Mouse (Mus musculus) midbrain, embryonic 11.5 days (tissue): ENCODE data around the gene Plcg1. TPM values are rescaled to one million over a fixed set of nuclear protein-coding genes. Genes with fewer than 3 reads are reported as not detected.

Source experiments
- ATAC-seq: fragments of 200-750 bp; cut with Nextera tagmentation; 2 replicates; pipeline ENCODE4 v1.8.0; 2017; ENCODE audit warnings: moderate TSS enrichment, moderate library complexity; ENCODE audit not compliant: low FRiP score
- DNase-seq: peaks from one replicate; pipeline ENCODE4 v3.0.0; 2015; ENCODE audit warnings: low spot score; ENCODE audit errors: missing footprints
- H3K27ac ChIP-seq: fragments of 300-500 bp; sonication (generic); 2 replicates; pipeline ENCODE4 v1.5.1; 2014; ENCODE audit warnings: low read depth, low read length
- H3K27me3 ChIP-seq: fragments of 300-500 bp; sonication (generic); 2 replicates; pipeline ENCODE4 v1.6.1; 2014; ENCODE audit warnings: mild to moderate bottlenecking, low read length, moderate library complexity, mixed read lengths; ENCODE audit not compliant: control insufficient read depth, insufficient read depth
- H3K36me3 ChIP-seq: fragments of 300-500 bp; sonication (generic); 2 replicates; pipeline ENCODE4 v1.6.1; 2014; ENCODE audit warnings: mild to moderate bottlenecking, low read length, moderate library complexity, mixed read lengths; ENCODE audit not compliant: control insufficient read depth, insufficient read depth
- H3K4me1 ChIP-seq: fragments of 300-500 bp; sonication (generic); 2 replicates; pipeline ENCODE4 v1.6.1; 2014; ENCODE audit warnings: low read length; ENCODE audit not compliant: control insufficient read depth, insufficient read depth
- H3K4me2 ChIP-seq: fragments of 300-500 bp; sonication (generic); 2 replicates; pipeline ENCODE4 v1.6.1; 2014; ENCODE audit warnings: mild to moderate bottlenecking, moderate library complexity
- H3K4me3 ChIP-seq: fragments of 300-500 bp; sonication (generic); 2 replicates; pipeline ENCODE4 v1.5.1; 2014; ENCODE audit warnings: low read depth, low read length
- H3K9ac ChIP-seq: fragments of 300-500 bp; sonication (generic); 2 replicates; pipeline ENCODE4 v1.6.1; 2014; ENCODE audit warnings: low read length
- H3K9me3 ChIP-seq: fragments of 300-500 bp; sonication (generic); 2 replicates; pipeline ENCODE4 v1.6.1; 2016; ENCODE audit warnings: low read length; ENCODE audit not compliant: control insufficient read depth
- WGBS: fragments of 180-500 bp; shearing (Covaris S2); extraction: QIAGEN DNeasy Blood & Tissue Kit; methylation state at CpG from one replicate; pipeline ENCODE4 v1.1.7; 2014; 5-methylcytosine and 5-hydroxymethylcytosine counted together
- polyA plus RNA-seq: library from polyadenylated mRNA; unstranded; fragments of >200 nt; fragmentation: Nextera tagmentation; extraction: Ambion mirVana; gene quantifications from 2 replicates; pipeline ENCODE4 v1.2.1, GENCODE M21; 2014

Gene Plcg1
- polyA plus RNA-seq = 64.0 and 65.3 TPM in 2 replicates

DNA sequence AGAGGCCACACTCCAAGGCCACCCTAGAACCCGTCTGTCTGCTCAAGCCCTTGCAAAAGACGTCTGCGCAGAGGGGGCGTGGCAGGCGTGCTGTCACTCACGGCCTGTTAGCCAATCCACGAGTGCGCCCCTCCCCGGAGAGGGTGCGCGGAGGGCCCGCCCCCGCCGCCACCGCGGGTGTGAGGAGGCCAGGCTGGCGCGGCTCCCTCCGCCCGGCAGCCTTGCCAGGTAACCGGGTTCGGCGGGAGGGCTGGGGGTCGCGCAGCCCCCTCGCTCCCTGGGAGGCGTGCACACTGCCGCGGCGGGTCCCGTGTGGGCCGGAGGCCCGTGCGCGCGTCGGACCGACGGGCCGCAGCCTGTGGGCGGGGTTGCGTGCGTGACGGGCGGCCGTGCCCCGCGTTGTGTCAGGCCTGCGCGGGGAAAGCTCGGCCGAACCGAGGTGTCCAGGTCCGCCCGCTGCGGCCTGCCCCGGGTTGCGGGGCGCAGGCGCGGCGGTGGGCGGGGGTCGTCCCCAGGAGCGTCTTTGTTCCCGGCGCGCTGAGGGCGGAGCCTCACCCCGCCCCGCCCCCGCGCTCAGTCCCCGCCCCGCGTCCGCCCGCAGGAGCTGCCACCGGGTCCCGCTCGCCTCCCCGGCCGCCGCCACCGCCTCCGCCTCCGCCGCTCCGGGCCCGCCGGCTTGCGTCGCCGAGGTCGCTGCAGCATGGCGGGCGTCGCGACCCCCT, at the start of gene Plcg1:
TSS of gene Plcg1 (plus strand) at position 184 of the 722 bp plus-strand sequence.
- H3K4me1 ChIP-seq = peaks cover 22% of the 10 kb centered on the region
- peak within 1 kb of the TSS; percentile 89 for H3K4me3 ChIP-seq
- no peaks in the 10 kb centered on the region for H3K36me3 ChIP-seq
- H3K27me3 ChIP-seq = peaks cover 2% of the 10 kb centered on the region; the same call in 1 of the 2 replicates
- H3K9ac ChIP-seq = peak within 1 kb of the TSS; percentile 99
- H3K4me2 ChIP-seq = peak within 1 kb of the TSS; percentile 91
- H3K27ac ChIP-seq = peak within 1 kb of the TSS; percentile 96
- WGBS = under 1% methylated on average over 86 of the region's 99 CpGs
- H3K9me3 ChIP-seq = no peaks in the 10 kb centered on the region
- peak; percentile 95 for ATAC-seq
- DNase-seq = peak; percentile 99

DNA sequence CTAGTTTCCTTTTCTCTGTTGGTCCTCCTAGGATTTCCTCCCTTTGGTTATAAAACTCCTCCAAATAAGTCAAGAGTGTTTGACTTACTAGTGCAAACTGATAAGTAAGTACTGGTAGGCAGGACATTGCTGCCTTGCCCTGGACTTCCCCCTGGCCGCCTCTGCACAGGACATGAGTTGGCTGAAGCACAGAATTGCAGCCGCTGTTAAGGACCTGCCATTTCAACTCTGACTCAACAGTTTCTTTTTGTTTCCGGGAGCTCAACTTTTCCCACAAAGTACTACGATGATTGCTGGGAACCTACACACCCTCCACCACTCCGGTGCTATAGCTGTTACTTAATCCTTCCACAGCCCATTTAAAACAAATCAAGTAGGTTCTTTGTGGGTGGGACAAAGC, 30.8 kb upstream of the Plcg1 start:
- Histone ChIP-seq H3K4me2 (no peak overlapping the region), H3K9me3 (no peaks in the 10 kb centered on the region), H3K36me3 (peaks cover 21% of the 10 kb centered on the region), H3K4me1 (no peaks in the 10 kb centered on the region), H3K27me3 (no peaks in the 10 kb centered on the region), H3K27ac (no peak overlapping the region), H3K9ac (no peak overlapping the region), H3K4me3 (no peak overlapping the region)
- 79% methylated on average over 5 of the region's 5 CpGs for WGBS
- no peak for ATAC-seq
- DNase-seq = no peak

GRCm38 (mm10) chr2:160701603-160702002, 29.5 kb upstream of the Plcg1 start:
- Histone ChIP-seq H3K36me3 (peaks cover 24% of the 10 kb centered on the region), H3K9me3 (no peaks in the 10 kb centered on the region), H3K4me2 (no peak overlapping the region), H3K4me3 (no peak overlapping the region), H3K27me3 (no peaks in the 10 kb centered on the region), H3K4me1 (no peaks in the 10 kb centered on the region), H3K27ac (no peak overlapping the region), H3K9ac (no peak overlapping the region)
- DNase-seq (no peak), ATAC-seq (no peak)
- 89% methylated on average over 3 of the region's 3 CpGs for WGBS

- no peak for DNase-seq
- Histone ChIP-seq H3K4me1 (no peaks in the 10 kb centered on the region), H3K4me2 (no peak overlapping the region), H3K4me3 (no peak overlapping the region), H3K9me3 (no peaks in the 10 kb centered on the region), H3K27me3 (no peaks in the 10 kb centered on the region), H3K9ac (no peak overlapping the region), H3K36me3 (peaks cover 27% of the 10 kb centered on the region), H3K27ac (no peak overlapping the region)
- no peak for ATAC-seq
These were observed 28.3 kb upstream of the Plcg1 start for GRCm38 (mm10) chr2:160702824-160703223.

- Histone ChIP-seq H3K4me1 (no peaks in the 10 kb centered on the region), H3K27ac (no peak overlapping the region), H3K9me3 (no peaks in the 10 kb centered on the region), H3K36me3 (peaks cover 19% of the 10 kb centered on the region), H3K4me3 (no peak overlapping the region), H3K27me3 (no peaks in the 10 kb centered on the region), H3K4me2 (no peak overlapping the region), H3K9ac (no peak overlapping the region)
- ATAC-seq (no peak), DNase-seq (no peak)
- 91% methylated on average over 3 of the region's 3 CpGs for WGBS
These were observed 23.4 kb upstream of the Plcg1 start for GRCm38 (mm10) chr2:160707673-160708072.

DNA sequence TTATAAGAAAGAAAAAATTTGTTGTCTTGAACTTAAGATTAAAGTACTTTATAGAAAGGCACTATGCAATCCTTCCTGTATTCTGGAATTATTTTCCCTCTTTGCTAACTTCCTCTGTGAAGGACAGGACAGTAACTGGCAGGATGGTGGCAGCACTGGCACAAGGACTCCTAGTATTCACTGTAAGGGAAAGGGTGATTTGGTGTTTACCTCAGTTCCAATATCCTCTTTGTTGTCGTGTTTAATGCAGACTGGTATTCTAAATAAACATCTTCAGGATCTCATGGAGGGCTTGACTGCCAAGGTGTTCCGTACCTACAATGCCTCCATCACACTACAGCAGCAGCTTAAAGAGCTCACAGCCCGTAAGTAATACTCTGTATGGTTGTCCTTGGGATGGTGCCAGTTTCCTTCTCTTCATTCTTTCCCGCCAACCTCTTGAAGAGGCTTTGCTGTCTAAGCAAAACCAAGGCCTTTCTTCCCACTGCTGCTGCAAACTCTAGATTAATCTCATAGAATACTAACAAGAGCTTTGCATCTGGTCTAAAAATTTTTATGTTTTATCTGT, 15.6 kb upstream of the Plcg1 start:
- no peak for ATAC-seq
- DNase-seq = no peak
- Histone ChIP-seq H3K4me2 (no peak overlapping the region), H3K36me3 (peaks cover 29% of the 10 kb centered on the region), H3K4me1 (no peaks in the 10 kb centered on the region), H3K9ac (no peak overlapping the region), H3K27me3 (no peaks in the 10 kb centered on the region), H3K27ac (no peak overlapping the region), H3K9me3 (no peaks in the 10 kb centered on the region), H3K4me3 (no peak overlapping the region)
- 92% methylated on average over 4 of the region's 4 CpGs for WGBS

GRCm38 (mm10) chr2:160717269-160717668, 13.8 kb upstream of the Plcg1 start:
- Histone ChIP-seq H3K9ac (no peak overlapping the region), H3K36me3 (peaks cover 26% of the 10 kb centered on the region), H3K4me1 (no peaks in the 10 kb centered on the region), H3K4me3 (no peak overlapping the region), H3K27ac (no peak overlapping the region), H3K4me2 (no peak overlapping the region), H3K9me3 (no peaks in the 10 kb centered on the region), H3K27me3 (no peaks in the 10 kb centered on the region)
- ATAC-seq = no peak
- WGBS = 73% methylated on average over 5 of the region's 5 CpGs
- DNase-seq = no peak

- WGBS = 90% methylated on average over 3 of the region's 3 CpGs
- H3K27me3 ChIP-seq = no peaks in the 10 kb centered on the region
- no peaks in the 10 kb centered on the region for H3K9me3 ChIP-seq
- peaks cover 28% of the 10 kb centered on the region for H3K36me3 ChIP-seq
- DNase-seq (peak; percentile 78), ATAC-seq (no peak)
- no peak overlapping the region for H3K4me2 ChIP-seq
- no peak overlapping the region for H3K9ac ChIP-seq
- no peak overlapping the region for H3K4me3 ChIP-seq
- no peaks in the 10 kb centered on the region for H3K4me1 ChIP-seq
- H3K27ac ChIP-seq = no peak overlapping the region
These were observed 12.3 kb upstream of the Plcg1 start for GRCm38 (mm10) chr2:160718811-160719210.

DNA sequence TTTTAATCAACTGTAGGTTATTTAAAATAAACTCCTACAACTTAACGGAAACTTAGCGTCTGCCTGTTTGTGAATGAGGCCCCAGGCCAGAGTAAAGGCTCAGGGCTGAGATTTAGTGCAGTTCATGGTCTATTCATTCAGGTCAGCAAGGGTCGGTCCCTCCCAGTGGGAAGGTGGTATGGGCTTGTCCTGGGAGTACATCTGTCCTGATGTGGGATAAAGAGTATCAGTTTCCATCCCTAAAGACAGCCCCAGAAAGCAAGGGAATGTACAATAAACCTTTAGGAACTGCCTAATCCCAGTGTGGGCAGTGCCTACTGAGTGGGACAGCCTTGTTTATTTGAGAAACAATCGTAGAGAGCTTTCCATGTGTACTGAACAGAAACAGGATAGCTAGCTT, 8.4 kb upstream of the Plcg1 start:
- Histone ChIP-seq H3K27me3 (no peaks in the 10 kb centered on the region), H3K9ac (no peak overlapping the region), H3K36me3 (peaks cover 17% of the 10 kb centered on the region), H3K4me1 (no peaks in the 10 kb centered on the region), H3K4me2 (no peak overlapping the region), H3K27ac (no peak overlapping the region), H3K4me3 (no peak overlapping the region), H3K9me3 (no peaks in the 10 kb centered on the region)
- ATAC-seq (no peak), DNase-seq (peak; percentile 77)
- WGBS = 79% methylated on average over 4 of the region's 4 CpGs
